Mouse (Mus musculus) kidney, postnatal 25 days (tissue): Measurements from ENCODE around the gene Gmpr.

Experiments
- DNase-seq, 2 experiments: peaks; one replicate each; pipeline ENCODE4 v3.0.0; 2021; ENCODE audit warnings: mixed read lengths in 2 of 2

The Gmpr gene

GRCm38 (mm10) chr13:45507274-45508229, at the start of gene Gmpr:
Gmpr (plus strand) TSS chr13:45507444.
- peak; percentile 91 to 93 for DNase-seq

GRCm38 (mm10) chr13:45457459-45457858, 49.8 kb upstream of the Gmpr start:
- no peak for DNase-seq

GRCm38 (mm10) chr13:45460177-45460576, 47.1 kb upstream of the Gmpr start:
- no peak for DNase-seq

GRCm38 (mm10) chr13:45461370-45461958, 45.8 kb upstream of the Gmpr start:
- peak in 1 of 2 experiments; percentile 24 for DNase-seq

DNA sequence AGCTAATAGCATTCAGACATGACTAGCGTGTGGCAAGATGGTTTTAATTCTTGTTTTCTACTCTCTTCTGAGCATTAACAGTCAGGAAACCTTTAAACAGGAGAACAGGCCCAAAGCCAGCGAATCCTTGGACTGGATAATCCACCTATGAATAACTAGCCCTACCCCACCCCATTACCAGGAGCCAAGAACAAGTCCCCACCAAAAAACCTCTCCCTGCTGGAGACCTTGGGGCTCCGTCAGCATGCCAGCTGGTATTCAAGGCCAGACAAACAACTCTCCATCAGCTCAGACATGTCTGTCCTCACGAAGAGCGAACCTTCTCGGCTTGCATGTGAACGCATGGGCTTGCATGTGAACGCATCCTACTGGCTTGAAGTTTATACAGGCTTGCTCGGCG, 41.6 kb upstream of the Gmpr start:
- peak; percentile 43 to 45 for DNase-seq

DNA sequence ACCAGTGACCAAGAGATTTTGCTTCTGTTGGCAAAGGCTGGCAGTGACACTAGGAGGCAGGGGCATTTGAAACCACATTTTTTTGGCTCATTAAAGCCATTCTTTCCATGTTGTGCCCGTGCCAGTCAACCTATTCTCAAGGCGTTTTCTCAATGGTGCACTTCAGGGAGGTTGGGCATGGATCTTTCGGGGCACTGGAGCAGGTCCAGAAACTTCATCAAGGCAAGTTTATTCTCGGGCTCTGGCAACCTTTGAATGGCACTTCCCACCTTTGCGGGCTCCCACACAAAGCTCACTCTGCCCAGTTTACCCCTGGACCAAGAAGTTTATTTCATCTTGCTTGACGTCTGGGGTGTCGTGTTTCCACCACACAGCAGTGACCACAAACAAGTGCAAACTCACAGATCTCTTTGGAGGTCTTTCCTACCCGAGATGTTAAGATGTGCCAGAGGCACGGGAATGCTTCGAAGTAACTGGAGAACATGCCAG, 41.2 kb upstream of the Gmpr start:
- peak in 1 of 2 experiments; percentile 32 for DNase-seq

- no peak for DNase-seq
These were observed 38.5 kb upstream of the Gmpr start for GRCm38 (mm10) chr13:45468751-45469150.

DNA sequence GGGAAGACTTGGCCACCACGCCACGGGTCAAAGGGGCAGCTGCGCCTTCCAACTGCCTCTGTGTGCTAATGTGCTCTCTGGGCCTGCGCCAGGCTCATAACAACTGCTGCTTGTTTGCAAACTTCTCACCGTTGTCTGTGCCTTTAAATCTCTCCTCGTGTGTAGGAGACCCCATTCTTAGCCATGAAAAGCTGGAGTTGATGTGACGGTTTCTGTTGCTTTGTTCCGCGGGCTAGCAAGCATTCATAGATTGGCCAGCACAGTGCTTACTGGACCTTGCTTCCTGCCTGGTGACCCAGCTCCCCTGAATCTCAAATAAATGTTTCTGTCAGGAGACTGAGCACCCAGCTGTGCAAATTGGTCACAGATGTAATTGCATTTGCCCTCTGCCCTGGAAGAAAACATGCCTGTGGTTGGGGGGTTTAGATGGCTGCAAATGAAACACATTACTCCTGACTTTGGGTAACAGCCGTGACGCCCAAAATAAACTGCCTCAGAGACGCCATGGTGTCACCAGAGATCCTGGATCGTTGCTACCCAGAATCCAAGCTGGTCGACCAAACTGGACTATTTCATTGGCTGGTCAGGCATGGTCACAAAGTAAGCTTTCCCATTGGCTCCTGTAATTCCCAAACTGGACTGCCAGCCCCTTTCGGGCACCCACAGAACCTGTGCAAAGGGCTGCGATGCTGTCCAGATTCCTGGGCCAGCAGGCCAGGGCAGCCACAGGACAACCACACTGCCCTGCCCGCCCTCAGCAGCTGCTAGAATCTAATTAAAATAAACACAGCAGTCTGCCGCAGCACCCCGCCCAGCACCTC, 37.6 kb upstream of the Gmpr start:
- DNase-seq: peak; percentile 76 to 85

DNA sequence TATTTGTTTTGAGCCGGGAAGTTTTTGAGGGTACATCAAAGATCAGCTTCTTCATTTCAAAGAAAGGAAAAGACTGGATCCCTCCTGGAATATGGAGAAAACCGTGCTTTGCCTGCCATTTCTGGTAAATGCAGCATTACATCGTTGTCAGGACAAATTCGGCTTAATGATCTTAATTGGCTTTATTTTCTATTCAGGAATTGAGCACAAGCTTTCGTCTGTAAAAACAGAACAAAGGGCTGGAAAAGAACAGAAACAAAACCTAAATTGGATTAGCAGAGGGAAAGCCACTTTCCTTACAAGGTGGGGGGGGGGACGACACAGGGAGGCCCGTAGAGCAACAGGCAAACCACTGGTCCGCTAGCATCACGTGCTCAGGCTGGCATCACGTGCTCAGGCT, 33.9 kb upstream of the Gmpr start:
- no peak for DNase-seq

DNA sequence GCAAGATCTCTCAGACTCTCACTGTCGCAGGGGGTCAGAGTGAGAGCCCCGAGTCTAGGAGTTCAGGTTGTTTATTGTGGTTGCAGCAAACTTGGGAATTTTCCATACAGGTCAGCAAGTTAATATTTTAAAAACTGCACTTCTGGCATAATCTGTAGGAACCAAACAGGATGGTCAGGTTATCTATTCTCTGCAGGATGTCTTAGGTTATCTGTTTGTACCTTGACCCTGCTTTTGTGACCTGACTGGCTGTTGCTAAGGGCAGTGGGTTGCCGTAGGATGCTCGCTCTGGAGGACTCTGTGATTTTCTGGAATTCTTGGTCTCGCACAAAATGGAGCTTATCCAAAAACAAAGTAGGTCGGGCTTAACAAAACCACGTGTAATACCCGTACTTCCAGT, 31.9 kb upstream of the Gmpr start:
- peak in 1 of 2 experiments; percentile 14 for DNase-seq

DNA sequence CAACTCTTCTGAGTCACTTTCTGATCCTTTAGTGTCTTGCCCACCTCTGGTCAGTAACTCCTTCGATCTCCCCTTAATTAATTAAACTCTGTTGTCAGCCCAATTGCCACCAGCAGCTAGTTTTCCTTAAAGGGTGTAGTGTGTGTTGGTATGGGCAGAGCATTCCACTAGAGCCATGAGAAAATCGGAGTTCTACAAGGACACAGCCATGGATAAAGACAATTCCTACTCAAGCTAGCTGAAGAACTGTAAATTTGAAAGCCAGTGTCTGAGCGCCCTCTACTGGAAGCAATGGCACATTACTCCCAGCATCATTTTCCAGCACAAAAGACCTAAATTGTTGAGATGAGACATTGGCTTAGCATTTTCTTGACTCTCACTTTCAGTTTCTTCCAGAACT, 30.1 kb upstream of the Gmpr start:
- peak; percentile 59 to 75 for DNase-seq

- no peak for DNase-seq
These were observed 27.3 kb upstream of the Gmpr start for GRCm38 (mm10) chr13:45479951-45480350.

GRCm38 (mm10) chr13:45483215-45483614, 24.0 kb upstream of the Gmpr start:
- DNase-seq: peak; percentile 29 to 52

- peak in 1 of 2 experiments; percentile 41 for DNase-seq
These were observed 23.3 kb upstream of the Gmpr start for GRCm38 (mm10) chr13:45483949-45484348.

DNA sequence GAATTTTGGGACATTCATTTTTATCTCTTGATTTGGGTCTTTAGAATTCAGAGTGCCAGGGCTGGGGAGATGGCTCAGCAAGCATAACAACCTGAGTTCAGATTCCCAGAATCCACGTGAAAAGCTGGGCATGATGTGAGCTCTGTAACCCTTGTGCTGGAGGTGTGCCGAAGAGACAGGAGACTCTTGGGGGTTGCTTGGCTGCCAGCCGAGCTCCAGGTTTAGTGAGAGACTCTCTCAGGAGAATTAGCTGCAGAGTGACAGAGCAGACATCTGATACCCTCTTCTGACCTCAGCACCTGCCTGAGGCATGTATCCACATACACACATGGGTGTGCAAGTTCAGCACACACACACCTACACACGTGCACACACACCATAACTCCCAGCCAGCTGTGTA, 21.6 kb upstream of the Gmpr start:
- DNase-seq: peak; percentile 88 to 89

DNA sequence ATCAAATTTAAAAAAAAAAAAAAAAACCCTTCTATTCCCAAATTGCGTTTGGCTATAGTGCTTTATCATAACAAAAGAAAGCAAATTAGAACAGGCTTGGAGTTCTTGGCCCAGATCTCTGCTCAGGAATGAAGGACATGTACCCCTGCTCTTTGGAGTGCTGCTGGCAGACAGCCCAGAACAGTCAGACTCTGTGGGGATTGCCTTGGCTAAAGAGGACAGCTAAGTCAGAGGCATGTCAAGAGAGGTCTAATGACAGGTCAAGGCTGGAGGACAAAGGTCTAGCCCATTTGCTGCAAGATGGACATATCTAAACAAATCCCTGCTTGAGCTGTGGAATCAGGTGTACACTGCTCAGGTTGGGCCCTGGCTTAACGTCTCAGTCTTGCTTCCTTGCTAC, 20.6 kb upstream of the Gmpr start:
- peak; percentile 94 to 96 for DNase-seq

- DNase-seq: peak in 1 of 2 experiments; percentile 20
These were observed 15.1 kb upstream of the Gmpr start for GRCm38 (mm10) chr13:45491991-45492732.

DNA sequence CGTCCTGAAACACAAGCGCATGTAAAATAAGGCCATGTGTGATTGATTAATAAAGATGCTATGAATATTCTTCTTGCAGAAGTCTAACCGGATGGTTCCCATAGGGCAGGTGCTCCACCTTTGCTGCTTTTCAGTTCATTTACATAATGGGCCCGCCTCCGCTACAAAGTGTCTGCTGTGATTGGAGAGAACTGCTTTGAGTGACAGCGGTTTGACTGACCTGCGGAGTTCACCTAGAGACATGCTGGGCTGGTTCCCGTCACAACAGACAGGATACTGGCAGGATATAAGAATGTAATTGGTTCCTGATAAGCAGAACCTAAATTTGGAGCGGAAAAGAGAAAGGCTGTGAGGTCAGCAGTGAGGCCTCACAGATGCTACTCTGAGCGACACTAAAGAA, 13.4 kb upstream of the Gmpr start:
- DNase-seq: peak in 1 of 2 experiments; percentile 32

DNA sequence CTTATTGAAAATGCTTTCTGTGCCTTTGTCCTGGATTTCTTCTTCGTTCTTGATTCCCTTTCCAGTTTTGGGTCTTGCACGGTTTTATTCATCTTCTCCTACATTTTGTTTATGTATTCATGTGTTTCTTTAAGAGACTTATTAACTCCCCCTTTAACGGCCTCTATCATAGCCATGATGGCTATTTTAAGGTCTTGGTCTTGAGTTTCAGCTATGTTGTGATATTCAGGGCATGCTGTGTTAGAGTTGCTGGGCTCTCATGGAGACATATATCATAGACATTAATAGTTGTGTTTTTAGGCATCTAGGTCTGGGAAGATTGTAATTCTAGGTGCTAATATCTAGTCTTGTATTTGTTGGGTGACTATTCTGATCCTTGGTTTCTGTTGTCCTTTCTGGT, 8.6 kb upstream of the Gmpr start:
- DNase-seq: no peak

DNA sequence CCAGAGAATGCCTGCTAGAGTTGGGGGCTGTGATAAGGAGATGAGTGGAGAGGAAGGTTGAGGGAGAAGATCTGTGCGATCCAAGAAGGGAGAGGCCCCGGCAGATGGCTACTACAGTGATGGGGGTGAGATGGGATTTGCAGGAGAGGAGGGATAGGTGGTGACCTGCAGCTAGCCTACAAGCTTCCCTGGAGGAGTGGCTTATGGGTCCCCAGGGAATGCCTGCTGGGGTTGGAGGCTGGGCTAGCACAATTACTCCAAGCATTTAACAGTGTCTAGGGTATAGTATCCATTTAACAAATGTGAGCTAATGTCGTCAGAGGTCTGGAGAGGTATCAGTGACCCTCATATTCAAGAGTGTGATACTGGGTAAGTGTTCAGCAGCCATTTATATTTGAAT, 7.9 kb upstream of the Gmpr start:
- no peak for DNase-seq

GRCm38 (mm10) chr13:45499906-45500305, 7.3 kb upstream of the Gmpr start:
- DNase-seq: no peak

- no peak for DNase-seq
These were observed 4.5 kb upstream of the Gmpr start for GRCm38 (mm10) chr13:45502791-45503190.
